Mouse (Mus musculus): ENCODE measurements at regions not wholly inside any gene's neighbourhood (a gene's known extent, or its start where the extent isn't known, plus 50 kb on each side); places are given as distances from the start of the nearest gene placed in this dataset. TPM values are rescaled to one million over a fixed set of nuclear protein-coding genes. Genes with fewer than 3 reads are reported as not detected.

- H3K9me3 ChIP-seq (replicated peaks): no peaks in the 10 kb centered on the region
- ATAC-seq (ENCODE audit: low FRiP score): no peak
- no peak overlapping the region for H3K4me2 ChIP-seq
- H3K9ac ChIP-seq (replicated peaks): no peak overlapping the region
- no peak overlapping the region for H3K4me3 ChIP-seq (replicated peaks)
- WGBS: 100% methylated on average over 1 of the region's 1 CpGs
- no peak overlapping the region for H3K27ac ChIP-seq (replicated peaks)
- H3K36me3 ChIP-seq: no peaks in the 10 kb centered on the region
- H3K27me3 ChIP-seq (replicated peaks): no peaks in the 10 kb centered on the region
- no peaks in the 10 kb centered on the region for H3K4me1 ChIP-seq
These were observed 59.7 kb upstream of the Lrig1 start for GRCm38 (mm10) chr6:94759649-94760048.

GRCm38 (mm10) chr6:94756006-94756405 is 56.0 kb upstream of the Lrig1 start:
- Histone ChIP-seq H3K4me1 (no peaks in the 10 kb centered on the region), H3K36me3 (no peaks in the 10 kb centered on the region), H3K9me3 (replicated peaks) (no peaks in the 10 kb centered on the region), H3K27ac (replicated peaks) (no peak overlapping the region), H3K4me2 (no peak overlapping the region), H3K27me3 (replicated peaks) (no peaks in the 10 kb centered on the region), H3K4me3 (replicated peaks) (no peak overlapping the region), H3K9ac (replicated peaks) (no peak overlapping the region)
- 15% methylated on average over 4 of the region's 4 CpGs for WGBS
- no peak for ATAC-seq (ENCODE audit: low FRiP score)

- H3K9ac ChIP-seq (replicated peaks): no peak overlapping the region
- peaks cover 4% of the 10 kb centered on the region; the same call in 1 of the 2 replicates for H3K4me1 ChIP-seq
- H3K27me3 ChIP-seq (replicated peaks): no peaks in the 10 kb centered on the region
- H3K36me3 ChIP-seq: no peaks in the 10 kb centered on the region
- H3K4me2 ChIP-seq: no peak overlapping the region
- 40% methylated on average over 13 of the region's 13 CpGs for WGBS
- no peak overlapping the region for H3K4me3 ChIP-seq (replicated peaks)
- H3K9me3 ChIP-seq (replicated peaks): no peaks in the 10 kb centered on the region
- no peak overlapping the region for H3K27ac ChIP-seq (replicated peaks)
- ATAC-seq (ENCODE audit: low FRiP score): no peak
These were observed 55.4 kb upstream of the Lrig1 start for GRCm38 (mm10) chr6:94755297-94755831.

GRCm38 (mm10) chr6:94754522-94754921 is 54.6 kb upstream of the Lrig1 start:
- Histone ChIP-seq H3K36me3 (no peaks in the 10 kb centered on the region), H3K9ac (replicated peaks) (no peak overlapping the region), H3K9me3 (replicated peaks) (no peaks in the 10 kb centered on the region), H3K27me3 (replicated peaks) (no peaks in the 10 kb centered on the region), H3K4me2 (no peak overlapping the region), H3K27ac (replicated peaks) (no peak overlapping the region), H3K4me1 (peaks cover 4% of the 10 kb centered on the region; the same call in 1 of the 2 replicates), H3K4me3 (replicated peaks) (no peak overlapping the region)
- 89% methylated on average over 3 of the region's 3 CpGs for WGBS
- ATAC-seq (ENCODE audit: low FRiP score): no peak

- H3K4me1 ChIP-seq: peaks cover 4% of the 10 kb centered on the region; the same call in 1 of the 2 replicates
- 18% methylated on average over 8 of the region's 8 CpGs for WGBS
- no peaks in the 10 kb centered on the region for H3K27me3 ChIP-seq (replicated peaks)
- no peak overlapping the region for H3K27ac ChIP-seq (replicated peaks)
- no peak overlapping the region for H3K4me3 ChIP-seq (replicated peaks)
- H3K9me3 ChIP-seq (replicated peaks): no peaks in the 10 kb centered on the region
- H3K36me3 ChIP-seq: no peaks in the 10 kb centered on the region
- ATAC-seq (ENCODE audit: low FRiP score): no peak
- no peak overlapping the region for H3K9ac ChIP-seq (replicated peaks)
- H3K4me2 ChIP-seq: peak overlapping the region; percentile 32
These were observed 51.1 kb upstream of the Lrig1 start for GRCm38 (mm10) chr6:94751101-94751440.

GRCm38 (mm10) chr6:94750228-94751100 is 50.5 kb upstream of the Lrig1 start:
- H3K4me3 ChIP-seq (replicated peaks): no peak overlapping the region
- WGBS: 7% methylated on average over 13 of the region's 13 CpGs
- peak overlapping the region; percentile 32 for H3K4me2 ChIP-seq
- H3K9me3 ChIP-seq (replicated peaks): no peaks in the 10 kb centered on the region
- no peak; the same call in 1 of the 2 replicates for ATAC-seq (ENCODE audit: low FRiP score)
- H3K9ac ChIP-seq (replicated peaks): no peak overlapping the region
- H3K27ac ChIP-seq (replicated peaks): no peak overlapping the region
- peaks cover 4% of the 10 kb centered on the region; the same call in 1 of the 2 replicates for H3K4me1 ChIP-seq
- H3K36me3 ChIP-seq: no peaks in the 10 kb centered on the region
- H3K27me3 ChIP-seq (replicated peaks): no peaks in the 10 kb centered on the region

Small RNAs in the stretch of these regions (microRNA-seq; reads per million reads assigned to microRNA genes)
- not detected for gene Gm23364

All from neural tube, embryonic 15.5 days (tissue).